Mouse (Mus musculus): ENCODE results near the gene Zbed6.
A peak's percentile ranks its signal among the peaks of the same experiment; 100 is the strongest.

The Zbed6 gene

DNA sequence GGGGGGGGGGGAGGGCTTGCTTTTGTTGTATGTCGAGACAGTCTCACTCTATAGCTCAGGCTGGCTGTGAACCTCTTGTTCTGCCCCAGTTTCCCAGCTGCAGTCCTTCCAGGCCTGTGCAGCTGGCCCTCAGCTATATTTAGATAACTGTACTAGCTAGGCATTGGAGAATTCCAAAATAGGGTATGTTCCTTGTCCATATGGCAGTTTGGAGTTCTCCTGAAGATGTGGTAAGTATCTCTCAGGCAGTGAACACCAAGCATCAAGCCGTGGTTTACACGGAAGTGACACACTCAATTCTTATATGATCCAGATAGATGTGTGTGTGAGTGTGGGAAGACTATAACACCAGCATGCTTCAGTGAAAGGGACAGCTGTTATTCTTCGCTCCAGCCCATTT, 2.7 kb upstream of the Zbed6 start:
- DNase-seq (ENCODE audit: low spot score in 2 of 2): no peak

DNA sequence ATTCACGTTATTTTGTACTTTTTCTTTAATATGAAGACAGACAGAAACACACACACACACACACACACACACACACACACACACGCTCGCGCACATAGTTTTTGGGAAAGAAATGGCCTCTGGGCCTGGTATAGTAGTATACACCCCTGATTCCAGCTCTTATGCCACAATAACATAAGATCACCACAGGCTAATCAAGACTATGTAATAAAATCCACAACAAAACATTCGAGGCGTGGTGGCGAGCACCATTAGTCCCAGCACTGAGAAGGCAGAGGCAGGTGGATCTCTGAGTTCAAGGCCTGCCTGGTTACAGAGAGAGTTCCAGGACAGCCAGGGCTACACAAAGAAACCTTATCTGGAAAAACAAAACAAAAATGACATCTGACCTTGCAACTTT, 2.3 kb upstream of the Zbed6 start:
- no peak for DNase-seq (ENCODE audit: low spot score in 2 of 2)

GRCm38 (mm10) chr1:133661203-133661933, 683 bp upstream of the Zbed6 start, which contains the start of gene Gm38394:
Gene Gm38394 (minus strand): TSS chr1:133661318.
- peak; percentile 86 to 89 for DNase-seq (ENCODE audit: low spot score in 2 of 2)

- no peak for DNase-seq (ENCODE audit: low spot score in 2 of 2)
These were observed 1.8 kb downstream of the Zbed6 start for GRCm38 (mm10) chr1:133658878-133659277.

DNA sequence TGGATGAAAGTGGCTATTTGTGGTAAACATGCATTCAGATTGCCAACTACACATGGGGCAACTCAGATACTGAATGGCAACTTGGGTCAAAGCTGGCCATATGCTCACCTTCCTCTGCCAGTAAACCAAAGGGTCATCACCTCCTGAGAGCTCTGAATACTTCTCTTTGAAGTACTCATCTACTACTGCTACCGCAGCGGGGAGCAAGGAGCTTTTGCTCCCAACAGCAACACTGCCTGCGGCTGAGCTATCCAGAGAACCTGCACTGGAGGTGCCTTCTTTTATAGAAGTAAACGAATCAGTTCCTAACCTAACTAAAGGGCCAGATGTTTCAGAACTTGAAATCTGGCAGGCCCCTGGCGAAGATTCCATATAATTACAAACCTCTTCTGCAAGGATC, 3.9 kb downstream of the Zbed6 start:
- DNase-seq (ENCODE audit: low spot score in 2 of 2): no peak

- DNase-seq (ENCODE audit: low spot score in 2 of 2): no peak
These were observed 7.7 kb downstream of the Zbed6 start for GRCm38 (mm10) chr1:133653033-133653432.

DNA sequence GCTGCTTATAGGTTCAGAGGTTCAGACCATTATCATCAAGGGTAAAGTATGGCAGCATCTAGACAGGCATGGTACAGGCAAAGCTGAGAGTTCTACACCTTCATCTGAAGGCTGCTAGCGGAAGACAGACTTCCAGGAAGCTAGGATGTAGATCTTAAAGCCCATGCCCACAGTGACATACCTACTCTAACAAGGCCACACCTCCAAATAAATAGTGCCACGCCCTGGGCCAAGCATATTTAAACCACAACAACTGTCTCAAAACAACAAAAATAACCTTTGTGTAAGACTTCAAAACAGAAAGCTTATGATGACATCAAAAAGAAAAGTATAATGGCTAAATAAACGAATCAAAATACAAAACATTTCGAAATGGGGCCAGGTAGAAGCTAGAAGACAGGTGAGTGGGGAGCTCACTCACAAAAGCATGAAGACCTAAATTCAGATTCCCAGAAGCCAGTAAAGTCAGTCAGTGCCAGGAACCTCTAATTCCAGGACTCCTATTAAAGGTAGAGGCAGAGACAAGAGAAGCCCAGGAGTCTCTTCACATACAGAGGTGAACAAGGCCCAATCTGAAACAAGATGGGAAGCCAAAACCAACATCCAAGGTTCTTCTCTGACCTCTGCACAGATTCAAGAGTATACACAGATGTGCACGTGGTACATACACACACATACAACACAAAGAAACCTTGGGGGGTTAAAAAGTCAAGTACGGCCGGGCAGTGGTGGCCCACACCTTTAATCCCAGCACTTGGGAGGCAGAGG, 10.2 kb downstream of the Zbed6 start:
- DNase-seq (ENCODE audit: low spot score in 2 of 2): no peak

GRCm38 (mm10) chr1:133645652-133646051, 15.0 kb downstream of the Zbed6 start:
- no peak for DNase-seq (ENCODE audit: low spot score in 2 of 2)

DNA sequence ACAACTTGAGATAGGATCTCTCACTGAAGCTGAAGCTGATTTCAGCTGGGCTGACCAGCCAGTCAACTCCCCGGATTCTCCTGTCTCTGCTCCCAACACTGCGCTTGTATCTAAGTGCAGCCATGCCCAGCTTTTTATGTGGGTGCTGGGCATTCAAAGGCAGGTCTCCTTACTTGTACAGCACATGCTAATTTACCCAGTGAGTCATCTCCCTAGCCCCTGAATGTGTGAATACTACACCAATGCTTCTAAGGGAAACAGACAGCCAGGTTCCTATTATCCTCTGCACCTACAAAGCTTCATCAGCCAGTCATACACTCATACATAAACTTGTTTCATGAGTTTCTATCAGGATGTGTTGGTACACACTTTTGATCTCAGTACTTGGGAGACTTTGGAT, 19.5 kb downstream of the Zbed6 start:
- no peak for DNase-seq (ENCODE audit: low spot score in 2 of 2)

DNA sequence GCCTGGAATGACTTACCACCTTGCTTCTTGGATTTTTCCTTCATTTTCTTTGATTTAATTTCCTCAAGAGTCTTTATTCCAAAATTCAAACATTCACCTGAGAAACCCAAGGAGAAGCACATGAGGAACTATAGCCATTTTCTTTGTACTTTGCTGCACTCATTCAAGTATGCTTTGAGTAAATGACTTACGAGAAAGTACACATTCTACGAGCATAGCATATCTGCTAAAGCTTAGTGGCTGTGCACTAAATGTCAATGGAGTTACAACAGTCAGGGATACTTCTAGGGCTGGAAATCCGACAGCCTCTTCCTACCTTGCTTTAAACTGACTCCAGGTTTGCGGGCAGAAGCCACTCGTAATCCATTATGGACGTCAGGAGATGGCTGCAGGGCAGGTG, 22.2 kb downstream of the Zbed6 start:
- no peak for DNase-seq (ENCODE audit: low spot score in 2 of 2)

DNA sequence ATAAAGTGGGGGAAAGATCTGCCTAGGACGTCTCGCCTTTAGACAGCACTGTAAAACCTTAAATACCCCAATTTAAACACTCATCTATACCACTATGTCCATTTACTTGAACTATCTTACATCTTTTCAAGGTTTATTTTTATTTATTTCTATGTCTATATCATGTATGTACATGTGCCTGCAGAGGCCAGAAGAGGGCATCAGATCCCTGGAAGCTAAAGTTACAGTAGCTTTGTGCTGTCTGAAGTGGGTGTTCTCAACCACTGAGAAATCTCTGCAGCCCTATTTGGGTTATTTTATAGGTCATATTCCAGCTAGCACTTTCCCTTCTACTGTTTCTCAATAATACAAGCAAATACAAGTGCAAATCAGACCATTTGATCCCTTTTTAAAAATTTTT, 28.5 kb downstream of the Zbed6 start:
- DNase-seq (ENCODE audit: low spot score in 2 of 2): no peak

DNA sequence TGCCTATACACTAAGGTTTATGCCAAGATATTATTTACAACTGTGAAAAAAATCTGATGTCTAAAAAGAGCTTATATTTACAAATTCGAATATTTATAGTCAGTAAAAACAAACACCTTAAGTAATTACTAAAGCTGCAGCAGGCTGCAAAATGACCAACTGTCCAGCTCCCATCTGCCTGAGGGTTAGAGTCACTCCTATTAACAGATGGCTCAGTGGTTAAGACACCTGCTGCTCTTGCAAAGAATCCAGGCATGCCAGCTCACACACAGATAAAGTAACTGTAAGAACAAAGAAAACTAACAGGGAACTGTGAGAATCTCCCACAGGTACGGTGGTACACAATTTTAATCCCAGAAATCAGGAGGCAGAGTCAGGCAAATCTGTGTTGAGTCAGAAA, 35.6 kb downstream of the Zbed6 start:
- no peak for DNase-seq (ENCODE audit: low spot score in 2 of 2)

GRCm38 (mm10) chr1:133618311-133618710, 42.4 kb downstream of the Zbed6 start:
- no peak for DNase-seq (ENCODE audit: low spot score in 2 of 2)

DNA sequence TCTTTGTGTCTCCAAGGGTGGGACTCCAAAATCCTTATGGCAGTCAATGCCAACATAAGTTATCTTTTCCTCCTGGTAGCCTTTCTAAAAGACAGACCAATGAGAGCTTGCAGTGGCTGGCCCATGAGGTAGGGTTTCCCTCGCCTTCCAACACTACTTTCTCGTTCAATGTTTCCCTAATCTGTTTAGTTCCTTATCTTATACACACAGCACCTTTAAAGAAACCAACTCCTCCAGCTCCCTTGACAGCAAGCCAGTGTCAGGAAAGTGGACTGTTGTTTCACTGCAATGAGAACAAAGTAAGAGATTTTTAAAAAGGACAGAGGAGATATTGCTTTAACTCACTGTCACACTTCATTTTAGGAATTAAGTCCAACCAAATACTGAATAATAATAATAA, 42.8 kb downstream of the Zbed6 start:
- no peak for DNase-seq (ENCODE audit: low spot score in 2 of 2)

DNA sequence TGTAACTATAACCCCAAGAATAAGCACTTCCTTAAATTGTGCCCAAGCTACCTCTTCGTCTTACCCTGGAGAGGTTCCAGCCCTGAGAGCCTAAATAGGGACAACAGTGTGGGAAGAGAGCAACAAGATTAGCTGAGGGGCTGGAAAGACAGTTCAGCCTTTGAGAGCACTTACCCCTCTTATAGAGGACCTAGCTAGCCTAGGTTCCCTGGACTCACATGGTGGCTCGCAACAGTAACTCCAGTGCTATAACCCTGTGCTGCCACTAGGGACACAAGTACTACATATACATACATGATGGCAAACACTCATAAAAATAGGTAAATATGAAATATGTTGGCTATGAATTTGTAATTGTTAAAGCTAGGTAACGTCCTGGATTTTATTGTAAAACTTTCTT, 46.9 kb downstream of the Zbed6 start:
- no peak for DNase-seq (ENCODE audit: low spot score in 2 of 2)

DNA sequence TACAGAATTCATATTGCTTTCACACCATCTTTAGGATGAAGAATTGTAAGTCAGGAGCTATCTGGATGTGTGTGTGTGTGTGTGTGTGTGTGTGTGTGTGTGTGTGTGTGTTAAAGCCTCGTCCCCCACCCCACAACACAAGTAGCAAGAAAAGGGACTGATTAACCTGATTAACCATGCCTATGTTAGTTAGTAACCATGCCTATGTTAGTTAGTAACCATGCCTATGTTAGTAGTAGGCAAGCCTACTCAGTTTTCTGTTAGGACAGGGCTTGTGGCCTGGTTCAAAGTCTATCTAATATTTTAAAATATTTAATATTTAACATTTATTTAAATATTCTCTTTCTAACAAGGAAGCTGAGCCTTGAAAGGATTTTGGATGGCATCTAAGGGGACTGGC, 49.2 kb downstream of the Zbed6 start:
- DNase-seq (ENCODE audit: low spot score in 2 of 2): no peak

DNA sequence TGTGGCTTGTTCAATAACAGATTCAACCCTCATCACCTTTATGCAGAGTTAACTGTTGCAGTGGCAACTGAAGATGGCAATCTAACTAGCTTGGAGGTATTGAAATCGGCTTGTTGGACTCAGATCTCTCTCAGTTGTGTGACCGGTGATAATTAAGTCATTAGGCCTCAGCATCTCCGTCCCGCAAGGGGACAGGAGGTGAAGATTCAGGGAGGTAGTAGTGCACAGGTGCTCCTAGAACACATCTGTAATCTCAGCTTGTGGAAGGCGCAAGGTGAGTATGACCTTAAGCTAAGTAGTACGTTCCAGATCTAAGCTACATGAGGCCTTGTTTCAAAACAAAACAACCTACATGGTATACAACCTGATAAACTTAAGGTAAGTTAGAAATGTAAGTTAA, 50.1 kb downstream of the Zbed6 start:
- DNase-seq (ENCODE audit: low spot score in 2 of 2): no peak

DNA sequence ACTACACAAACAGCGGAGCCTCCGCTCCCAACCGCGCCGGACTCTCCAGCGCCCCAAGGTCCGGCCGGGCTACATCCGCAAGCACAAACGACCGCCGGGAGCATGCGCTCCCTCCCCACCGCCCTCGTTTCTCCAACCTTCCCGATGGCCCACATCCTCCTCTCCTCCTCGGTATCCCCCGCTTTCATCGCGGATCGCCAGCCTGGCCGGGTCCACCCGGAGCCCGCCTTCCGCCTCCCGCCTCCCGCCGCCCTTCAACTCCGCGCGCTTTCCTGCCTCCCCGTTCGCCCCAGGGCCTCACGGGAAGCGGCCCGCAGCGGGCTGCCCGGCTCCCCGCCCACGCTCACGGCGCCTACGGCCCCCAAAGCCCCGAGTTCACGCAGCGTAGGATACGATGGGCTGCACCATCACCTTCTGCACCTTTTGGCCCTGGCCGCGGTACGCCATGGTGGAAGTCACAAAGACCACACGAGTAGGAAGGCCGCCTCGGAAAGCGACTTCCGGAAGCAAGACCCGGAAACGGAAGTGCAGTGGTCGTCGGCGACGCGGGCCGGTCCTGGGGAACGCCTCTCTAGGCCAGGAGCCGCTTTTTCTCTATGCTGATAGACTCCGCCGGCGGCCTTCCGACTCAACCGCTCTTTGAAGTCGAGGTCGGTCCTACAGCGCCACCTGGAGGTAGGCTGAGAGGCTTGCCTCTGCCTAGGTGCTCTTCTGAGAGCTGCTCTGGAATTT, 50.7 kb downstream of the Zbed6 start, which contains the start of gene Snrpe:
Snrpe (minus strand) TSS at position 521 of the 732 bp plus-strand sequence.
- DNase-seq (ENCODE audit: low spot score in 2 of 2): peak; percentile 92 to 94

Measured in urinary bladder, adult 18-20 months (tissue).